Mouse (Mus musculus) embryonic facial prominence, embryonic 14.5 days (tissue): ENCODE measurements at regions not wholly inside any gene's neighbourhood (a gene's known extent, or its start where the extent isn't known, plus 50 kb on each side); places are given as distances from the start of the nearest gene placed in this dataset.

Experiments used
- ATAC-seq: fragments of 200-750 bp; cut with Nextera tagmentation; 2 replicates; pipeline ENCODE4 v1.8.0; 2017; ENCODE audit warnings: low read depth, moderate number of reproducible peaks, moderate TSS enrichment
- DNase-seq: peaks from one replicate; pipeline ENCODE4 v3.0.0-alpha.2; 2015; ENCODE audit warnings: low spot score
- H3K27ac ChIP-seq: fragments of 300-500 bp; sonication (generic); replicated peaks from 2 replicates; pipeline ENCODE4 v1.5.1; 2014; ENCODE audit warnings: low read depth, mild to moderate bottlenecking, low read length, moderate library complexity
- H3K27me3 ChIP-seq: fragments of 300-500 bp; sonication (generic); replicated peaks from 2 replicates; pipeline ENCODE4 v1.6.1; 2014; ENCODE audit warnings: low read length; ENCODE audit not compliant: control insufficient read depth, insufficient read depth
- H3K36me3 ChIP-seq: fragments of 300-500 bp; sonication (generic); 2 replicates; pipeline ENCODE4 v1.6.1; 2014; ENCODE audit warnings: low read length, mixed read lengths; ENCODE audit not compliant: control insufficient read depth, insufficient read depth
- H3K4me1 ChIP-seq: fragments of 300-500 bp; sonication (generic); 2 replicates; pipeline ENCODE4 v1.6.1; 2014; ENCODE audit warnings: antibody characterized with exemption, low read length; ENCODE audit not compliant: control insufficient read depth, insufficient read depth
- H3K4me2 ChIP-seq: fragments of 300-500 bp; sonication (generic); 2 replicates; pipeline ENCODE4 v1.6.1; 2014; ENCODE audit warnings: low read depth, mild to moderate bottlenecking, low read length, moderate library complexity, mixed read lengths
- H3K4me3 ChIP-seq: fragments of 300-500 bp; sonication (generic); 2 replicates; pipeline ENCODE4 v1.5.1; 2014; ENCODE audit warnings: low read depth, mild to moderate bottlenecking, low read length
- H3K9ac ChIP-seq: fragments of 300-500 bp; sonication (generic); 2 replicates; pipeline ENCODE4 v1.6.1; 2014; ENCODE audit warnings: low read depth, mild to moderate bottlenecking, low read length, moderate library complexity, mixed read lengths
- H3K9me3 ChIP-seq: fragments of 300-500 bp; sonication (generic); 2 replicates; pipeline ENCODE4 v1.6.1; 2016; ENCODE audit warnings: low read length; ENCODE audit not compliant: control insufficient read depth
- WGBS: fragments of 180-500 bp; shearing (Covaris S2); extraction: QIAGEN DNeasy Blood & Tissue Kit; methylation state at CpG from one replicate; pipeline ENCODE4 v1.1.7; 2014; 5-methylcytosine and 5-hydroxymethylcytosine counted together

DNA sequence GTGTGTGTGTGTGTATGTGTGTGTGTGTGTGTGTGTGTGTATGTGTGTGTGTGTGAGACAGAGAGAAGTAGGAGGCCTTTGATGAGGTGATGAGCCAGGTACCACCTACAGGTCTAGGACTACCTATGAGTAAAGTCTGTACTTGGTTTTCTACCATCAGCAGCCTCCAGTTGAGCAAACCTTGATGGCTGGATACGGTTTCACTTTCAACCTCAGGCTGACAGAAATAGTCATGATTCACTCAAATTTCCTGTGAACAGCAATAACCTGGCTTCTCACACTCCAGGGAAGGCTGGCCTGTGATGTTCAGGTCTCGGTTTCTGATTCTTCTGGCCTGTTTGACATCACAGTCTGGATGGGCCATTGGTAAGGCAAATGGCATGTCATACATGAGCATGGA is 226.1 kb downstream of the Cog6 start:
- ATAC-seq = no peak
- H3K27me3 ChIP-seq = no peaks in the 10 kb centered on the region
- 91% methylated on average over 2 of the region's 2 CpGs for WGBS
- no peaks in the 10 kb centered on the region for H3K36me3 ChIP-seq
- H3K4me3 ChIP-seq = no peak overlapping the region
- H3K27ac ChIP-seq = no peak overlapping the region
- DNase-seq = no peak
- H3K9ac ChIP-seq = no peak overlapping the region
- H3K4me1 ChIP-seq = no peaks in the 10 kb centered on the region
- no peaks in the 10 kb centered on the region for H3K9me3 ChIP-seq
- H3K4me2 ChIP-seq = no peak overlapping the region

DNA sequence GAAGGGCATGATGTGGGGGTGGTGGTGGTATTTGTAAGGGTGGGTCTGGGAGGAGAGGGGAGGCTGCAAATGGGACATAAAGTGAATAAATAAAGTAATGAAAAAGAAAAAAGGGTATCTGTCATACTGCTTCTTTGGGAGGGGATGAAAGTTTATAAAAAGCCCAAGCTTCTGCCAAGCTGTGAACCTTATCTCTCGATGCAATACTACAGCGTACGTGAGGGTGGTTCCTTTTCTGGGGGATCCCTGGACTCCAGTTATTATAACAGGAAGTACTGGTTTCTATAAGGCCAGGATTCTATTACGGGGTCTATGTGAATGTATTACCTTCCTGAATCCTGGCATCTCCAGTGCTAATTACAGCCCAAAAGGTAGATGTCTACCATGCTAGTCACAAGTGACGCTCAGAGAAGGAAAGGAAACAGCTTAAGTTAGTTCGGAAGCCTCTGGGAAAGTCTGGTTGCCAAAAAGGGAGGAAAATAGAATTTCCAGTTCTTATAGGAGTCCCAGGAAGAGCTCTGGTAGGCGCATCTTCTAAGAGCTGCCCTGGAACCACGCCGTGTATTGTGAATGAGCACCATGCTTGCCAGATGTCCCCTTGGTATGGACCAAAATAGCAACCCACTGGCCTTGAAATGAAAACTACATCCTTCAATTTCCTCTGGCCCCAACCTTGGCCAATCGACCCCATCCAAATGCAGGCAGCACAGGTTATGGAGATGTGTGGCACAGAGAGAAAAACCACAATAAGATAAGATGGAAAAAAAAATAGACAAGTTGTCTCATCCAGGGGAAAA is 228.9 kb downstream of the Cog6 start:
- Histone ChIP-seq H3K4me3 (no peak overlapping the region), H3K9ac (no peak overlapping the region), H3K4me2 (no peak overlapping the region), H3K27me3 (no peaks in the 10 kb centered on the region), H3K36me3 (no peaks in the 10 kb centered on the region), H3K9me3 (no peaks in the 10 kb centered on the region), H3K4me1 (no peaks in the 10 kb centered on the region), H3K27ac (no peak overlapping the region)
- ATAC-seq (no peak), DNase-seq (no peak)
- 90% methylated on average over 10 of the region's 10 CpGs for WGBS

DNA sequence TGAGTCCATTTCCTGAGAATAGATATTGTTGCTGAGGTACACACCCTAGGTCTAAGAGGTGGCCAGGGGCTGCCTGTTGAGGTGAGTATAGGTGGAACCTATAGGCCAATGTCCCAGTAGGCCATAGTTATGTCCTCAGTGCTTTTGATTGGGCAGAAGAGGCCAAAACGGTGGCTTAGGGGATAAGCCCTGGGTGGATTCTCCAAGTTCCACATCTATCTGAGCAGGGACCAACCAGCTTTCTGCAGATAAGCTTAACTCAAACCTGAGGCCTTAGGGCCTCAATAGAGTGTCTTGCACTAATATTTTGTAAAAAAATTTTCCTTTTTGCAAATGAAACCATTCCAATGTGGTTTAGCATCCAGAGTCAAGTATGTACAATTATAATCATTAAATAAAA is 231.4 kb downstream of the Cog6 start:
- no peaks in the 10 kb centered on the region for H3K36me3 ChIP-seq
- ATAC-seq (no peak), DNase-seq (no peak)
- no peaks in the 10 kb centered on the region for H3K4me1 ChIP-seq
- H3K4me2 ChIP-seq = no peak overlapping the region
- no peak overlapping the region for H3K9ac ChIP-seq
- 53% methylated on average over 1 of the region's 1 CpGs for WGBS
- no peak overlapping the region for H3K27ac ChIP-seq
- no peaks in the 10 kb centered on the region for H3K9me3 ChIP-seq
- no peak overlapping the region for H3K4me3 ChIP-seq
- no peaks in the 10 kb centered on the region for H3K27me3 ChIP-seq

DNA sequence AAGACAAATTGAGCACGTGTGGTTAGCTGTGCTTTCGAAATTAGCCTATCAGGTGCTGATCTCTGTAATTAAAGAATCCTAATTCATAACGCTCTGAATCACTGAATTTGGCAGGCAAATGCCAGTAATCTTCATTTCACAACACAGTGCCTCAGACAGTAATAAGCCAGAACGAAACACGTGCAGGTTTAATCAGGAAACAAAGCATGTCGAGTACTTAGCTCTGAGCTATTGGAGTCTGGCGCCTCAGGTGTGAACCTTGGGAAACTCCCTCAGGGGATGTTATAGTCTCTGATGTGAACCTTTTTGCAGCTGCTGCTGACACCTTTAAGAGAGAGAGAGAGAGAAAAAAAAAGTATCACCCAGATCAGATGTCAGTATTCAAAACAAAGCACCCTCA is 232.6 kb downstream of the Cog6 start:
- WGBS = 53% methylated on average over 7 of the region's 7 CpGs
- peak; percentile 87 for ATAC-seq
- no peak overlapping the region for H3K4me2 ChIP-seq

DNA sequence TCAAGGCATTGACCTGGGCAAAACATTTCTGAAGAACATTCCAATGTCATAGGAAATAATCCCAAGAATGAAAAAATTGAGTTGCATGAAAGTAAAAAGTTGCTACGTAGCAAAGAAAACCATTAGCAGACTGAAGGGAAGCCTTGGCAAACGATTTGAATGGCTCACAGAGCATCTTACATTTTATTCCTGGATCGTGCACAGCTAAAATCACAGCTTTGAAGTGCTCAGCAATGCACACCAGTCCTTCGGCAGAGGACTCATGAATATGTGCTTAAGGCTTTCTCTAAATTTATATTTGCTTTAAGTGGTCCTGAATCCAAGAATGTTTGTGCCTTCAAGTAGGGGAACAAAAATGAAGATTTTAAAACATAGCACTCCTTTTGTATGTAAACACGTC is 234.5 kb downstream of the Cog6 start:
- 0 out of 2 replicates have a peak, but pooled peaks cover 5% of the 10 kb centered on the region for H3K27me3 ChIP-seq
- no peak for DNase-seq
- no peaks in the 10 kb centered on the region for H3K4me1 ChIP-seq
- no peak overlapping the region for H3K4me2 ChIP-seq
- WGBS = 69% methylated on average over 5 of the region's 5 CpGs
- ATAC-seq = no peak
- no peak overlapping the region for H3K27ac ChIP-seq
- no peak overlapping the region for H3K4me3 ChIP-seq
- no peaks in the 10 kb centered on the region for H3K36me3 ChIP-seq
- H3K9ac ChIP-seq = no peak overlapping the region
- H3K9me3 ChIP-seq = no peaks in the 10 kb centered on the region

More for the DNA sequence above, 232.6 kb downstream of the Cog6 start:
- no peak overlapping the region for H3K9ac ChIP-seq
- H3K4me1 ChIP-seq = no peaks in the 10 kb centered on the region
- DNase-seq = peak; percentile 77
- no peaks in the 10 kb centered on the region for H3K27me3 ChIP-seq
- H3K4me3 ChIP-seq = no peak overlapping the region
- H3K9me3 ChIP-seq = no peaks in the 10 kb centered on the region
- no peaks in the 10 kb centered on the region for H3K36me3 ChIP-seq
- H3K27ac ChIP-seq = no peak overlapping the region

DNA sequence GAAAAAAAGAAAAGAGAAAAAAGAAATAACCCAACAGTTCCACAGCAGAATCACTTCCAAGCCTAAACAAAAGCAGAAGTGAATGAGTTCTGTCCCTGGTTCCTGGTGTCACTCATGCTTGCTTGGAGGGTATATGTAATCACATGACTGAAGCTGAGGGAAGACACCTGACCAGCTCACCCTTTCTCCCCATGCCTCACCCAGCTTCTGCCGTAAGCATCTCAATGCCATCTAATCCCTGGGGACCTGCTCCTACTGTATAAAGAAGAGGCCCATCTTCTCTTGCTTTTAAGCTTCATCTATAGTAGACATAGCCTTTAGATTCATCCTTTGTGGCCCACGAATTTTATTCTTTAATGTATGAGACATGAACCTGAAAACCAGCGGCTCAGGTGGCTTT is 235.5 kb downstream of the Cog6 start:
- Histone ChIP-seq H3K9ac (no peak overlapping the region), H3K36me3 (no peaks in the 10 kb centered on the region), H3K4me2 (no peak overlapping the region), H3K27me3 (0 out of 2 replicates have a peak, but pooled peaks cover 5% of the 10 kb centered on the region), H3K4me3 (no peak overlapping the region), H3K27ac (no peak overlapping the region), H3K4me1 (no peaks in the 10 kb centered on the region), H3K9me3 (no peaks in the 10 kb centered on the region)
- DNase-seq (no peak), ATAC-seq (no peak)
- 83% methylated on average over 3 of the region's 3 CpGs for WGBS

DNA sequence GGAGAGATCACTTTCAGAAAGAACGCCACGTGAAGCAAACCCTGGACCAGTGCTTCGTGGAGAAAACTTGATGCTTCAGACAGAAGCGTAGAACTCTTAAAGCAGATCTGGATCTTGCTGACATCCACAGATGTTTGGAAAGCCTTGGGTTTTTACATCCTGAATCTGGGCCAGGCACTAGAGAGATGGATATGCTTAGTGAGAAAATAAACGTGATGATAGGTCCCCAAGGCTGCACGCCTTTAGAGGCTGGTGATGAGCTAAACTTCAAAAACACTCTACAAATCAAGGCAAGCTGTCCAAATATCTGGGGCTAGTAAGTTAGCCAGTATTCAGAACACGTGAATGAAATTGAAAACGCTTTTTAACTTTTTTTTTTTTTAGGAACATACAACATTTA is 236.7 kb downstream of the Cog6 start:
- H3K4me1 ChIP-seq = no peaks in the 10 kb centered on the region
- no peak for ATAC-seq
- WGBS = 44% methylated on average over 8 of the region's 8 CpGs
- no peak overlapping the region for H3K9ac ChIP-seq
- H3K36me3 ChIP-seq = no peaks in the 10 kb centered on the region
- H3K4me3 ChIP-seq = no peak overlapping the region
- no peak overlapping the region for H3K27ac ChIP-seq
- no peaks in the 10 kb centered on the region for H3K9me3 ChIP-seq
- H3K4me2 ChIP-seq = no peak overlapping the region
- peaks cover 5% of the 10 kb centered on the region; the same call in 1 of the 2 replicates for H3K27me3 ChIP-seq
- peak; percentile 84 for DNase-seq

DNA sequence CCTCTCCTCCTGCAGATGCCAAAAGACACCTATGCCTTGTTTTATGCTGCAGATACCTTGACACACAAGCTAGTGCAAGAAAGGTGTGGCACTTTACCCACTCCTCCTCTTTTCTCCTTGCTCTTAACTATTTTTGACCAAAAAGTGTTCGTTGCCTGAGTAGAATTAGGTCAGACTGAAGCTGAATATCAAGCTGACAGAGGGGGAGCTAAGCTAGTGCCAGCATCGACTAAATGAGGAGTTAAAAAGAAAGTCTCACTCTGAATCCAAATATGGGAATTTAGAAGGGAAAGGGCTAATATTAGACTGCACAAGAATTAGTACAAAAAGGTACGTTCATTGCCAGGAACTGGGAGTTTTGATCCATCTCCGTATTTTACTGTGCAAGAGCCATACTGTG is 241.2 kb downstream of the Cog6 start:
- 72% methylated on average over 4 of the region's 4 CpGs for whole genome bisulfite sequencing
- H3K4me3 ChIP-seq = no peak overlapping the region
- H3K27ac ChIP-seq = no peak overlapping the region
- H3K9me3 ChIP-seq = no peaks in the 10 kb centered on the region
- H3K27me3 ChIP-seq = peaks cover 5% of the 10 kb centered on the region; the same call in 1 of the 2 replicates
- ATAC-seq = no peak
- no peak for DNase-seq
- no peaks in the 10 kb centered on the region for H3K36me3 ChIP-seq
- H3K4me2 ChIP-seq = no peak overlapping the region
- H3K9ac ChIP-seq = no peak overlapping the region
- H3K4me1 ChIP-seq = 0 out of 2 replicates have a peak, but pooled peaks cover 4% of the 10 kb centered on the region

DNA sequence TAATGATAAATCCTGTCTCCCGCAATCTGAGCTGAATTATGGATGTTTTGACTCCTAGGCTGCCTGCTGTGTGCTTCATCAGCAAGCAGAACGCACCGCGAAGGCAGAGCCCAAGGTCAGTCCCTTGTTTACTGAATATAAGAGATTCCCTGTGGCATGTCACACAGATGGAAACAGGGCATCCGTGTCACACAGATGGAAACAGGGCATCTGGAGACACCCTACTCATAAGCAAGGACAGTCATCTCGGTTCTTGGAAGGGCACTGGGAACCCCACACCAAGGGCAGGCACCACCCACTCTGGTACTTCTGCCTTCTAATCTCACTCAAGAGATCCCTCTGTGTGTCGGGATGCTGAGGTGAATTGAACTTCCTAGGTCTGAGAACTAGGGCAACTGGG is 241.9 kb downstream of the Cog6 start:
- H3K9me3 ChIP-seq = no peaks in the 10 kb centered on the region
- no peak overlapping the region for H3K9ac ChIP-seq
- H3K4me3 ChIP-seq = no peak overlapping the region
- ATAC-seq = no peak
- H3K36me3 ChIP-seq = no peaks in the 10 kb centered on the region
- H3K4me2 ChIP-seq = no peak overlapping the region
- H3K4me1 ChIP-seq = 0 out of 2 replicates have a peak, but pooled peaks cover 4% of the 10 kb centered on the region
- H3K27me3 ChIP-seq = peaks cover 5% of the 10 kb centered on the region; the same call in 1 of the 2 replicates
- 66% methylated on average over 7 of the region's 7 CpGs for WGBS
- no peak for DNase-seq
- no peak overlapping the region for H3K27ac ChIP-seq
